Mouse (Mus musculus) embryonic fibroblast, embryonic 13.5 days (primary cell): ENCODE measurements at regions not wholly inside any gene's neighbourhood (a gene's known extent, or its start where the extent isn't known, plus 50 kb on each side); places are given as distances from the start of the nearest gene placed in this dataset.

ENCODE experiments used
- CTCF ChIP-seq: IDR thresholded peaks from 2 replicates; pipeline ENCODE4 v1.5.1; 2011; ENCODE audit warnings: mild to moderate bottlenecking, control low read depth, low read length, moderate library complexity, borderline replicate concordance; ENCODE audit not compliant: insufficient read depth
- POLR2A ChIP-seq: IDR thresholded peaks from 2 replicates; pipeline ENCODE4 v1.6.1; 2011; ENCODE audit warnings: low read depth, mild to moderate bottlenecking, control low read depth, low read length, moderate library complexity

- no peak for TF ChIP-seq CTCF
- TF ChIP-seq POLR2A = no peak
Measured at GRCm38 (mm10) chr8:125367374-125367773, 202.2 kb downstream of the Sipa1l2 start.
